Mouse (Mus musculus): ENCODE data around the gene Scrn3.
A peak's percentile ranks its signal among the peaks of the same experiment; 100 is the strongest.

The Scrn3 gene

DNA sequence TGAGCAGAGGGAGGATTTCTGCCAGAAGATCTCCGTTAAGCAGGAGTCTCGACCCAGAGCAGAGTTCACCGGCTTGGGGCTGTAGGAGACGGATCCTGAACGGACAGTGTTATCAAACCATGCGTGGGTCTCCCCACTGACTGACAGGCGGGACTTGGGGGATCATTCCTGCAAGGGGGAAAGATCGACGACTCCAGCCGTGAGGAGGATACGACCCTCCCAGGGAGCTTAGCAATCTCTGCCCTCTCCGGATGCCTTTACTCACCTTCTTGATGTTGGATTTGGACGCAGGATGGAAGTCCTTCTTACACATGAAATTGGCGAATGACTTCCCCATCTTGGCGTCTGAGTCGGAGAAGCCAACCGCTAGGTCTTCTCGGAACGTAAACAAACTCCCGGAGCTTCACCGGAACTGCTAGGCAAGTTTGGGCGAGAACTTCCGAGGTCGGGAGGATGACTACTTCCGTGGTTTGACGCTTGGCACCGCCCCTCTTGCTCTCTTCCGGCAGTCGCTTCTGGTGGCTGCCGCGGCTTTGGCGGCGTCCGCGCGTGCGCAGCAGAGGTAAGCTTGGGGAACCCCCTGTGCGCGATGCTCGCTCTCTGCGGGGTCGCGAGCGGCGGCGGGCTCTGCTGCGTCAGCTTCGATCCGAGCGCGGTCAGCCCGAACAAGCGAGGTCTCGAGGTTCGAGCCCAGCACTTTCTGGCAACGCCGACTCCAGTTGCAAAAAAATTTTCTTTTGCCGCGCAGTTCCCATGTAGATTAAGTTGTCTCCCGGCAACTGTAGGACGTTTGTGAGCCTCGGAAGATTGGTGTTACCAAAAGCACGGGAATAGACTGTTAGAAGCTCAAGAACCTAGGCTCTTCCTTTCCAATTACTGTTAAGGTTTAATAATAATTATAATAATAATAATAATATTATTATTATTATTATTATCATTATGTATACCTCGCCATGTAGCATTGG, at the start of gene Scrn3, which contains the start of gene Cir1:
Gene Scrn3 (plus strand): TSS at position 450 of the 965 bp plus-strand sequence.
Gene Cir1 (minus strand): TSS at position 550 of the 965 bp plus-strand sequence.
- peak; percentile 92 for DNase-seq

DNA sequence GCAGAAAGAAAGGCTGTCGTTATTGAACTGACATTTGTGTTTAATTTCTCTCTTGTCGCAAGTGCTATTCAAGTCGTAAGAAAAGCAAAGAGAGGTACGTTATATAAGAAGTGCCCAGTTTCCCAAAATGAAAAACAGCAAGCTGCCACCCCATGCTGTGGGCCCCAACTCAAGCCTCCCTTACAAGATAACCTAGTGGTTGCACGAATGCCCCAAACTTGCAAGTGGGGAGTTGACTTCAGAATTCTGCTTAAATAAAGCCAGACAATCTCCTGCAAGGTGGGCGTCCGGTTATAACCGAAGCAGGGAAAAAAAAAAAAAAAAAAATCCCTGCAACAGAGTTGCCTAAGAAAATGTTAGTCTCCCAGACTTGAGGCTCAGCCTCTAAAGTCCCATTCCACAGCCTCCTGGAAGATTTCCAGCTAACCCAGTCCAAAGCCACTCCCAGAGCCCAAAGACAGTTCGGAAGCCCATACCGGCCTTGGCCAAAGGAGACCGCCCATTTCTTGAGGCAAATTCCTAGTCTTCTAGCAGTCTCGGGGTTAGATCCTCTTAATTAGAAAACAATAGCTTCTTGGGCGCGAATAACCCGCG, 49.1 kb upstream of the Scrn3 start:
- no peak for DNase-seq

DNA sequence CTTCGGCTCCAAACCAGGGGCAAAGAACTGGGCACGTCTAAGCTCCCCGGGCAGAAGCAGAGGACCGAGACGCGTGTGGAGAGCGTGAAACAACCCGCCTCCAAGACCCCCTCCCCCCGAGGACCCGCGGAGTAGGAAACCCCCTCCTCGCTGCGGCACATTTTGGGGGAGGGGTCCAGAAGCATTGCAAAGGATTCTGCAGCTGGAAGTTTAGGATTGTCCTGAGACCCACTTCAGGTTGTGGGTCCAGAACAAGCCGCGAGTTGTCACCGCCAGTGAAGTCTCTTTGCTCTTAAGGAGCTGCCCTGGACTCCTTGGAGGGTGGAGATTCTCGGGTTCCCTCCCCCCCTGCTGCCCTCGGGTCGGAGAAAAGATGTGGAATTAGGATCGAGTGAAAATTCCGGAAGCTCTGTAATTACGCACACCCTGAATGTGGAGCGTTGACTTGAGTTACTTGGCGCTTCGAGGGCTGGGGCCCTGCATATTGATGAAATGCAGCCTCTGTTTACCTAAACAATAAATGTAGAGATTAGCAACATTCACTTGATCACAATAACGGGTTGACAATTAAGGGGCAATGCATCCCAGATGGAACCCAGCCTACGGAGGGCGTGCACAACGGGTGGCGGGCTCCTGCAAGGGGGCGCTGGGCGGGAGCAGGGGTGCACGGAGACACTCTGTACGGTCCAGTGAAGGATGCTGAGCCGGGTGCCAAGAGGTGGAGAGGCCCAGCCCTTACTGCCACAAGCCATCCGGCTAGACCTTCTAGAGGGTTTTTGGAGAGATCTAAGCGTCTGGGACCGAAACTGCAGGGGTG, 48.4 kb upstream of the Scrn3 start:
- no peak for DNase-seq

DNA sequence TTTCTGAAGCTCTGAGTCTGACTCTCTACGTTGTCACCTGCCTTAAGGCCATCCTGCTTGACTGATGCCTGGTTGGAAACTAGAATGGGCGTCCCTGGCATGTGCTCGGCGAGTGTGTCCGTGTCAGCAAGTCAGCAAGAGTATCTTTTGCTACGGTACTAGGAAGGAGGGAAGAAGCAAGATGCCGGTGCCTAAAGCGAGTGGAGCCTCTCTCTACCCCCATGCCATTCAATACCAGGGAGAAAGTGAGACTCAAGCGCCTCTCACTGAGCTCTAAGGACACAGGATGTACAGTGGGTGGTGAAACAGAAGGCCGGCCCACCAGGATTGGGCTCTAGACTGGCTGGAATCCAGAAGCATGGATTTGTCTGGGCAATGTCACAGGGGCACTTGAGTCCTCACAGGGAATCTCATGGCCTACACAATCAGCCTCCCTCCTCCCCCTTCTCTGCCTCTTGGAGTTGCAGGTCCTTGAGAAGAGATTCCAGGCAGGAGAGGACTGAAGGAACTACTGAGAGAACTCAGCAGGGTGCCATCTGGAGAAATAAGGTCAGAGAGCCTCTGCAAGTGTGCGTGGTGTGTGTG, 47.7 kb upstream of the Scrn3 start:
- no peak for DNase-seq

DNA sequence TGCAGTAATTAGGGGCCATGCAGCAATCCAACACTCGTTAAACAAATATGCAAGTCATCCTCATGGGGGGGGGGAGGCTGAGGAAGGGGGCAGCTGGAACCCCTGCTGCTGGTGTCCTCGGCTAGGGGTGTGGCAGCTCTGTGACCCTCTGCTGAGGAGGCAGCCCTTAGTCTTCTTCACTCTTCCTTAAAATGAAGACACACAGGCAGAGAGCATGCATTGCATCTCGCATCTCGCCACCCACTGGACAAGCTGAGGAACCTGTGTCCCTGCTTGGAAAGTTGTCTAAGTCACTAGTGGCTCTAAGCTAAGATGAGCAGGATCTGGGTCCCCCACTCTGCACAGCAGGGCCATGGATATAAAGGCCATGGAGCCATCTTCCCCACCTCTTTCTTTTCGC, 46.4 kb upstream of the Scrn3 start:
- DNase-seq, result no peak

DNA sequence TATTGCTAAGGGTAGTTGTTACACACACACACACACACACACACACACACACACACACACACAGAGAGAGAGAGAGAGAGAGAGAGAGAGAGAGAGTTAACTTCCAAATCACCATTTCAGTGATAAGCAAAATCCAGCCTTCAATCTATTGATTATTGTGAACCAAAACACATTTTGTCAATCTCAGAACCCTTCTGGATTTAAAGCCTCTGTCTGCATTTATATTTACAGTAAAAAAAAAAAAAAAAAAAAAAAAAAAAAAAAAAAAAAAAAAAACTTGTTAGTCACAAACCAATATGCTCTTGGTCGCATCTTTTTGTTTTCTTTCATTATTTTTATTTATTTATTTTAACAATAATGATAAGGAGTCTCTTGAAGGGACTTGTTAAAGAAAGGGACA, 45.8 kb upstream of the Scrn3 start:
- DNase-seq, result no peak

DNA sequence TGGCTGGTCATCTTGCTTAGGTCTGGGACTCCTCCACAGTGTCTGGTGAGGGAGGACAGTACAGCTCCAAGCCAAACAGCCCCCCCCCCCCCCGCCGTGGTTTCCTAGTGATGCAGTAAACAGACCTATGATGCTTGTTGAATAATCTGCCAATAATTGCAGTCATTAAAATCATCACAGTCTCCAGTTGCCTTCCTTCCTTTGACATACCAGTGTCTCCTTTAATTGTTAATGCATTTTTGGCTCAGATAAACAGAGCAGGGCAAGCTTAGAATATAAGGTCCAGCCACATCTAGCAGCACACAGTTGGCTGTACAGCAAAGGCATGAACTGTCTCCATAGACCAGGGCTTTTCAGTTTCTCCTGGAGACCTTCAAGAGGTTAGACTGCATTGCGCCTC, 45.2 kb upstream of the Scrn3 start:
- no peak for DNase-seq

DNA sequence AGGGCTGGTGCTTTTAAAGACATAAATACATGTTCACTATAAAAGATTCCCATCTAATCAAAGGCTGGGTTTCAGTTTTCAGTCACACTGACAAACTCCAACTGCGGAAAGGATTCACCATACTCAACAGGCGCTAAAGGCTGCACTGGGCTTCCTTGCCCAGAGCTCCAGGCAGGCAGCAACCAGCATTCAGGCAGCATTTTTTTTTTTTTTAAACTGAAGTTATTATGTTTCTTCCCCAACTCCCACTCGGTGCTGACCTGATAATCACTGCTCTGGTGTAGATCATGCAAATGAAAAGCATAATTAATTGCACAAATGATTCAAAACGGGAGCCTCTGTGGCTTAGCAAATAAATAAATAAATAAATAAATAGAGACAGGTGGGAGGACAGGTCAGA, 44.6 kb upstream of the Scrn3 start:
- DNase-seq, result no peak

DNA sequence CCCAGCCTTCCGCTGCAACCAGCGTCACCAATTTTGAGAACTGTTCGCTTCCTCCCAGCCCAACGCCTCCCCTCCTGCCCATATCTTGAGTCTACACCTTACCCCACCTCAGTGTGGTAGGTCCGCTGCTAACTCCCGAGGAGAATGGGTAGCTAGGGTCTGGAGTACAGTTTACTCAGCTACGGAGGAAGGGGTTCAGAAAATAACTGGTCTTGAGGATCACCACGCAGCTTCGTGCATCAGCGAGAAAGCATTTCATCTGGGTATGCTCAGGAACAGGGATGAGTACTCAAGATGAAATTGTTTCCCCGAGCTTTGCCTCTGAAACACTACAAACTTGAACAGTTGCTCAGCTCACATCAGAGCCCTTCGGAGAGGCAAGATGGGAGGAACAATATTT, 44.1 kb upstream of the Scrn3 start:
- no peak for DNase-seq

DNA sequence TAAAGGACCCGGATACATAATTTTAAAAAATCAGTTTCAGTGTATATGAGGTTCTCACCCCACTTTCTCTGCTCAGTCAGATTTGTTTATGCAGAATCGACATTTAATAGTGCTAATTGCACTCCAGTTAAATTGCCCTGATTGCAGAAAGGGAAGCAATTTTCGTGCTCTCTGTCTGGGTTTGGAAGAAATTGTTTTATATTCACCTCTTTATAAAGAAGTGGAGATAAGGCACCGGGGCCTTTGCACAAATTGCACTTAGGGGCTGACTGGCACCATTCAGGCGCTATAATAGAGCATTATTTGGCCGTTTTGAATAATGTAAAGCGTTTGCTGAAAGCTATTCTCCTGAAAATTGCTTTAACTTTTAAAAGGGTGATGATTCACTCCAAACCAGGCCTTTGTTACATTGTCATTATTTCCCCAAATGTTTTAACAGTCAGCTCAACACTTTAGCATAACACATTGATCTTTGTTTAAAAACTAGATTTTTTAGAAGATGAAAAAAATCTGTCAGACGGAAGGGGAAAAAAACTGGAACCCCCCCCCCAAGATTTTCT, 43.5 kb upstream of the Scrn3 start:
- no peak for DNase-seq

DNA sequence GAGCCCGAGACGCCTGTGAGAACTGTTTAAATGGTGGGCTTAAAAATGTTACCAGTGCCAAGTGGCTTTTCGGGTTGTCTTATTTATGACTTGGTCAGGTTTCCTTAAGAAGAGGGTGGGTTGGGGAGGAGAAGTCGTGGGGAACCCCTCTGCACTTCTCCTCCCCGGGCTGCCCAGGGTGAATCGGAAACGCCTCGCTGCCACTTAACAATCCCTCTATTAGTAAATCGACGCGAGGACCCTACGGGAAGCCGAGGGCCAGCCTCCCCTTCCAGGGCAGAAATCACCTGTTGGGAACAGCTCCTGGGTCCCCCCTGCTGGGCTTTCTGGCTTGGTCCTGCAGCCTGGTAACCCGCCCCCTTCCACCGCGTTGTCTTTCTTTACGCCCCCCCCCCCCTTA, 42.7 kb upstream of the Scrn3 start:
- DNase-seq, result no peak

DNA sequence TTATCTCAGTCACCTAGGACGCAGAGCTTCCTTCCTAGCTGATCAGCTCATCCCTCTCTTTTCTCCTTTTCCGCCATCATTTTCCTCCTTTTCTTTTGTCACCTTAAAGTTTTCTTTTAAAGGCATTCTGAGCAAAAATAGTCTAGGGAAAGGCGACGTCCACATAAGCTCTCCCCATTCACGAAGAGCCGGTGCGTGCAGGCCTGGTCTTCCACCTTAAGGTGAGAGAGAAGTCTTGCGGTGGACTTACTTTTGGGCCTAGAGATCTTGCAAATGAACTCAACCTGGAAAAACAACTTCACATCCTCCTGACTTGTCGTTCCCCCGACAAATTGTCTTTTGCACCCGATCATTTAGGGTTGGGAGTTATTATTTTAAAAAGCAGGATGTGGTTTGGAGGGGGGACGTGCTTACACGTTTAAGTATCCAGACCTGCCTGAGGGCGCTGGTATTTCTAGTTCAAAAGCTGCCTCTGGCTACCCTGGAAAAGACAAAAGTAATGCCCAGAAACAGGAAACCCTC, 42.3 kb upstream of the Scrn3 start:
- DNase-seq, result no peak

DNA sequence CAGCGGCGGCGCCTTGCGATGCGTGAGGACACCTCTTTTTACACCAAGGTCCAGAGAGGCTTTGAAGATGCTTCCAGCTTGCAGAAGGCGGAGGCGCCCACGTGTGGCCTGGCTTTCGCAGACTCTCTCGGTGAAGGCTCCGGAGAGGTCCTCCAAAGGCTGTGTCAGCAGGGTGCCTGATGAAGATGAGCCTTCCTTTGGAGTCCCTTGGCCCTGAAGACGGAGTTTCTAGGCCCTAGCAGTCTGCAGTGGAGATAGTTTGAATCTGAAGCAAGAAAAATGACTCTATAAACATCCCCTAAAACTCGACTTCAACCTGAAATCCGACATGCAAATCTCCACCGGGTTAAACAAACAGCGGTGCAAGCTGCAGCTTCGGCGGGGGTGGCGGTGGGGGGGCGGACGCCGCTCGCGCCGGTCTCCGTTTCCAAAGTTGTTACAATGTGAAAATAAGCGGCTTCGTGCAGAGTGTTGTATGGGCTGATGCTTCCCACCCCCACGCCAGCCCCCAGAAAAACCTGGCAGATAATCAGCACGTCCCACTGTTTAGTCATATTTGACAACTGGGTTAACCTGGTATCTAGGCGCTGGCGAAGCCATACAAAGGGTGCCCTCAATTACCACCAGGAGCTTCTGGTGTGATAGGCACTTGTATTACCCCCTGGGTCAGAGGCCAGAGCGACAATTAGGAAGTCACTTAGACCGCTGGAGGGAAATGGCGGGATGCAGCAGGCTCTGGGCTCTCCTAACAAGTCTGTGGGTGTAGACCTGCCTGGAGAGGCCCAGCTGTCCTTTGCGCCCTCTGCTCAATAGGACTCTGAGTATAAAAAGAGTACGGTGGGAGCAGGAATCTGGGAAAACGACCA, 41.6 kb upstream of the Scrn3 start:
- no peak for DNase-seq

DNA sequence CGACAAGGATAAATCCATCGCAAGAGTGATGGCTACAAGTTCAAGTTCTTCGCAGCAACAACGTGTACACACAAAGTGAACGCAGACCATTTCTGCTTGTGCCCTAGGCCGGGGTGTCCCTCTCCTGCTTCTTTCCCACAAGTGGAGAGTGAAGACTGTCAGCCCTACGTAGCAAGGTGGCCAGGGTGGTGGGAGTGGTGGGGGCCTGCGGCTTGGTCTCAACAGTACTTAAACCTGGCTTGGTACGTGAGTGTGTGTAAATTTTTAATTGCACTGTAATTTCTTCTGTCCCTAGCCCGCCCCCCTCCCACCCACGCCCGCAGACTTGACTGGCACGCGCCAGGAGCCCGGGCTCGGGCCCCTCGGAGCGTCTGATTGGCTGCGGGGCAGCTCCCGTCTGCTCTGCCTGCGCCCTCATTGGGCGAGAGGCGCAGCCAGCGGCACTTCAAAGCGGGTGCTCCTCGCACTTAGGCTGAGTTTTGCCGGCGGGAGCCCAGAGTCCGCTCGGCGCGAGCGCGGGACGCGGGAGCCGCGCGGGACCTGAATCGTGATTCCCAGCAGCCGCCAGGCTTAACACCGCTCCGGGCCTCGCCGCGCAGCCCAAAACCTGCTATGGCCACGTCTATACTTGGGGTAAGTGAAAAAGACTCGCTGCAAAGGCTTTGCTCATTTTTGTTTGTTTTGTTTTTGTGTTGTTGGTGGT, 40.8 kb upstream of the Scrn3 start, which contains the start of gene Sp9:
Gene Sp9 (plus strand): TSS at position 467 of the 703 bp plus-strand sequence.
- no peak for DNase-seq

DNA sequence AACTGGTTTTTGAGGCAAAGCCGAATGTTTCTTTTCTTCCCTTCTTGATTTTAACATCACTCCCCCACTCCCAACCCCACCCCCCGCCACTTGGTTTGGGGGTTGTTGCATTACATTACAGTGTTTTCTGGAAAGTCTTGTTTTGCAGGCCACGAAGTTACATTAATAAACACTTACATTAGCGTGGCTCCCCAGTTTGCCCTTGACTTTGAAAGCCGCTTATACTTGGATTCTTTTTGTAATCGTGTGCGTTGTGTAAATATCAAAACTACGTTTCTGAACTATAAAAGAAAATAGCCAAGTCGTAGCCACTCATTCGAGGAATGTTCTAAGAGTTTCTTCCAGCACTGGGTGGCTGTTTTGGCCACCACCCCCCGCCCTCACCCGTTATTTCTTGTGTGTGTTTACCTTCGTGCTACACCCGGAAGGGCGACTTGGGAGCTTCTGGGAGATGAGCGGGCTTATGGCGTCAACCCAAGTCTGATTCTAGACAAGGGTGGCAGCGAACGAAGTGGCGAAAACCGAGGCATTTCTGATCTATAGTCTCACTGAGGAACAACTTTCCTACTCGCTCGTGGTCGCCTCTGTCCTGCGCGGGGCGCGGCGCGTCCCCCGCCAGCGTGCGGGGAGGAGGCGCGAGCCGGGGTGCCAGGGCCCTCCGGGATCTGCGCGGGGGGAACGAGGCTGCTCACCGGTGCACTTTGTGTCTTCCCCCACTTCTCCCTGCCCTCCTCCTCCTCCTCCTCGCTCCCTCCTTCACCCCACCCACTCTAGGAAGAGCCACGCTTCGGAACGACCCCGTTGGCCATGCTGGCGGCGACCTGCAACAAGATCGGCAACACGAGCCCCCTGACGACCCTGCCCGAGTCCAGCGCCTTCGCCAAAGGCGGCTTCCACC, 39.8 kb upstream of the Scrn3 start:
- no peak for DNase-seq

DNA sequence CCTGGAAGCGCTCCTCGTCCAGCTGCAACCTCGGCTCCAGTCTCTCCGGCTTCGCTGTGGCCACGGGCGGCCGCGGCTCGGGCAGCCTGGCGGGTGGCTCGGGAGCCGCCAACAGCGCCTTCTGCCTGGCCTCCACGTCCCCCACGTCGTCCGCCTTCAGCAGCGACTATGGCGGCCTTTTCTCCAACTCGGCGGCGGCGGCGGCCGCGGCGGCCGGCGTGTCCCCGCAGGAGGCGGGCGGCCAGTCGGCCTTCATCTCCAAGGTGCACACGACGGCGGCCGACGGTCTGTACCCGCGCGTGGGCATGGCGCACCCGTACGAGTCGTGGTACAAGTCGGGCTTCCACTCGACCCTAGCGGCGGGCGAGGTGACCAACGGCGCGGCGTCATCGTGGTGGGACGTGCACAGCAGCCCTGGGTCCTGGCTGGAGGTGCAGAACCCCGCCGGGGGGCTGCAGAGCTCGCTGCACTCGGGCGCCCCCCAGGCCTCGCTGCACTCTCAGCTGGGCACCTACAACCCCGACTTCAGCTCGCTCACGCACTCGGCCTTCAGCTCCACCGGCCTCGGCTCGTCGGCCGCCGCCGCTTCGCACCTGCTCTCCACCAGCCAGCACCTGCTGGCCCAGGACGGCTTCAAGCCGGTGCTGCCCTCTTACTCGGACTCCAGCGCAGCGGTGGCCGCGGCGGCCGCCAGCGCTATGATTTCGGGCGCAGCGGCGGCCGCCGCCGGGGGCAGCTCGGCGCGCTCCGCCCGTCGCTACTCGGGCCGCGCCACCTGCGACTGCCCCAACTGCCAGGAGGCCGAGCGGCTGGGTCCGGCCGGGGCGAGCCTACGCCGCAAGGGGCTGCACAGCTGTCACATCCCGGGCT, 38.9 kb upstream of the Scrn3 start:
- DNase-seq, result no peak

DNA sequence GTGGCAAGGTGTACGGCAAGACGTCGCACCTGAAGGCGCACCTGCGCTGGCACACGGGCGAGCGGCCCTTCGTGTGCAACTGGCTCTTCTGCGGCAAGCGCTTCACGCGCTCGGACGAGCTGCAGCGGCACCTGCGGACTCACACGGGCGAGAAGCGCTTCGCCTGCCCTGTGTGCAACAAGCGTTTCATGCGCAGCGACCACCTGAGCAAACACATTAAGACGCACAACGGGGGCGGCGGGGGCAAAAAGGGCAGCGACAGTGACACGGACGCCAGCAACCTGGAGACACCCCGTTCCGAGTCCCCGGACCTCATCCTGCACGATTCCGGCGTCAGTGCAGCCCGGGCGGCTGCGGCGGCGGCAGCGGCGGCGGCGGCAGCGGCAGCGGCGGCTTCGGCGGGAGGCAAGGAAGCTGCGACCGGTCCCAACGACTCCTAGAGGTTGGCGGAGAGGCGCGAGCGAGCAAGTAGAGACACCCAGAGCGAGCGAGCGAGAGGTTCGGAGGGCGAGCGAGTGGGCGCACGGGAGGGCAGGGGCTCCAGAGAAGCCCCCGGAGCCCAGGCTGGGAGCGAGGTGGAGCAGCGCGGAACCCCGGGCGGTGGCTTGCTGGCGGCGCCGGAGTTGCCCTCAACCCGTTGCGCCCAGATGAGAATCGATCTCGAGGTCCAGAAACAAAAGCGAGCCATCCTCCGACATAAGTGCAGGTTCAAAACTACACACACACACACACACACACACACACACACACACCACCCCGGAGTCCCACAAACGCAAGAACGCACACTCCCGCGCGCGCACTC, 38.1 kb upstream of the Scrn3 start:
- DNase-seq, result no peak
